Mouse (Mus musculus) right cerebral cortex, postnatal 14 days (tissue): Measurements from ENCODE around the gene Ruvbl1.

Experiments used
- DNase-seq: peaks from one replicate; pipeline ENCODE4 v3.0.0; 2022

Gene Ruvbl1

GRCm38 (mm10) chr6:88465181-88465920 is at the start of gene Ruvbl1:
Ruvbl1 (plus strand) TSS chr6:88465409.
- peak; percentile 85 for DNase-seq

DNA sequence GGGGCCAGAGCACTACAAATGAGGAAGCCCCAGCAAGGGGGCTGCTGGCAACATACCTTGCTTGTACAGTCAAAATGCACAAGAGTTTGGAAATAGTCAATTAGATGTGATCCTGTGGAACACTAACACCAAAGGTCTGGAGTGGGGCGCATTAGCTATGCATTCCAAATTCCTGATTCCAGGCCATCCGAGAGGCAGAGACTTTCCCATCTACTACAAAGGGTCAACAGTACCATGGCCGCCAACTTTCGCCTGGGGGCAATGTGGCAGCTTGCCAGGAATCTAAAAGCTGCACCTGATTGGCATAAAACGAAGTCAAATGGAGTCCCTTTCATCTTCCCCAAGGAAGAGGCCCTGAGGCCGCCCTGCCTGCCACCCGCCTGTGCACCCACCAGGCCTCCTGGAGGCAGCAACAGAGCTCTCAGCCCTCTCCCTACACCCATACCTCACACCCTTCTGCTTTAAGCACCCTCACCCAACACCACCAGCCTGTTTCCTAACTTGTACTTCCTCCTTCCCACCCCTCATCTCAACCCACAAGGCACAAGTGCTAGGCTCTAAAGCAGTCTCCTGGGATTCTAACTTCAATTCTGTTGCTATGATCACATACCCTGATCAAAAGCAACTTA is 49.0 kb upstream of the Ruvbl1 start:
- DNase-seq, result no peak

DNA sequence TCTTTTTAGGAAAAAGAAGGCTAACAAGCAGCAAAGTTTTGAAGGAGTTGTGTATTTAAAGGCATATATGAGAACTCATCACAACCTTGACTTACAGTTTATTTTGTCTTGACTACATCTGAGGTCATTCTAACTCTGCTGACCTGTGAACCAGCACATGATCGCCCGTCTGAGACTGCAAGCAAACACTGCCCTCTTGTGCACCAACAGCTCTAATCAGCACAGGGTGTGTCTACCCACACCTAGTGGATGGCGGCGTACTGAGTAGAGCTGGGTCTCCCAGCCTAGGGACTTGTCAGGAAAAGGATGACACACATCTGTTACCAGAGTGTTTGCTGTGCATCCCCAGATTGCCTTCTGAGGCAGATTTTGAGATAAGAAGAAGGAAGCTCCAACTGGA is 34.0 kb upstream of the Ruvbl1 start:
- DNase-seq, result no peak

DNA sequence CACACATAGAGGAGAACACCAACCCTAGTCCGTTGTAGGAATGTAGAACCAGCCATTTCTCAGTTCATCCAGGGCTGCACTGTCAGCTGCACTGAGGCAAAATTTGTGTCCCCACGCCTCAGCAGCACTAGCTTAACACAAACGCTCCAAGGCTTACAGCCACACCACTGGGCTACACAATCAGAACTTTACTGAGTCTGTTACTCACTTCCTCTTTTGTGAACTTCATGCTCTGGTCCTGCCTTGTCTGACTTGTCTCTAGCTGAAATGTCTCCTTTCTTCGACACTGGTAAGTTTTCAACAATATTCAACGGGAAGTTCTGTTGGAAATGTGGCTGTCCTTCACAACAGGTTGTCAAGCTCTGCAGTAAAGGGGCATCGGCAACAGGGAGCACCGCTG is 29.6 kb upstream of the Ruvbl1 start:
- DNase-seq, result no peak

DNA sequence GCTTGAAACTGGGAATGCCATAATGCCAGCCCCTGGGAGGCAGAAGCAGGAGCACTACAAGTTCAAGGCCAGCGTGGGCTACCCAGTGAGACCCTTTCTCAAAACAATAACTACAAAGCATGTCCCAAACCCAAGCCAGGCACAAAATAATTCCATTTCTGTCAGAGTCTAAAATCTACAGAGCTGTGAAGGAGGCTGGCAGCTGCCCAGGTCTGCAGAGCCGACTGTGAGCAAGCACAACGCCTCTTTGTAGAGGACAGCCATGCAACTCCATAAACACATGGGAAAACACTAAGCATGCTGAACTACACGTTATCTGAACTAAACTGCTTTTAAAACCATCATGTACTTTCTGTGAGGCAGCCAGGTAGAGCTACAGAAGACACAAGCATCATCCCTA is 26.2 kb upstream of the Ruvbl1 start:
- DNase-seq, result peak; percentile 65

- no peak for DNase-seq
Observed at GRCm38 (mm10) chr6:88442551-88442950, 22.7 kb upstream of the Ruvbl1 start.

DNA sequence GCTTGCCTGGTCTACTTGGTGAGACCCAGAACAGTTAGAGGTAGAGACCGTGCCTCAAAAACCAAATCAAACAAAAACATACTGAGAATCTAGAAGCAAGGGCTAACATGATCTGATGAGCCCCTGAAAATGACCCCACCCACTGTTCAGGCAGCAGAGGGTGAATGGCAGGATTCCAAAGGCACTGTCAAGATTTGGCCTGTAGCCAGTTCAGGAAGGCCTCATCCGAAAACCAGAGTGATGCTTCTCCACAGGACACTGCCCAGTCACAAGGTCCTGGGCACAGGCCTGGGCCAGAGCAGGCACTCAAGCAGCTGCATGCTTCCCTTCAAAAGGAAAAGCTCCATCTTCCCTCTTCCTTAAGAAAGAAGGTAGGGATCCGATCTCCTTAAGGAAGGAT is 21.8 kb upstream of the Ruvbl1 start:
- no peak for DNase-seq

GRCm38 (mm10) chr6:88444076-88444750 is 21.0 kb upstream of the Ruvbl1 start:
- DNase-seq, result no peak

DNA sequence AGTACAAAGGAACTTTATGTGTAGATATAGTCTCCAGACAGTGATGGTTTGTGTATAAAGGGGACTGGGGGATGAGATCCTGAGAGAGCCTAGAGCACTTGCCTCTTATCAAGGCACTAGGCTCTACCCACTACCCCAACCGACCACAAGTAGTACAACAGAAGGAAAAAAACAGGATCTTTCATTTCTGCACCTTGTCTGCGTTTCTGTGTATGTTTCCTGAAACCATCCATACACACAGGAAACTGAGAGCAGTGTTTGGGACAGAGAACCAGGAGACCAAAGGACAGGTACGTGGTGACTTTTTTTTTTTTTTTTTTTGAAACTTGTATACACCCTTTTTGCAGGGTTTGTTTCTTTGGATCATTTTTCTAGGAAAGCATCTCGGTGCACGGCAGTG is 19.5 kb upstream of the Ruvbl1 start:
- no peak for DNase-seq

- DNase-seq, result peak; percentile 85
Observed at GRCm38 (mm10) chr6:88446063-88447002, 18.9 kb upstream of the Ruvbl1 start, which contains the start of gene Eefsec. Eefsec (minus strand) TSS chr6:88446539.

DNA sequence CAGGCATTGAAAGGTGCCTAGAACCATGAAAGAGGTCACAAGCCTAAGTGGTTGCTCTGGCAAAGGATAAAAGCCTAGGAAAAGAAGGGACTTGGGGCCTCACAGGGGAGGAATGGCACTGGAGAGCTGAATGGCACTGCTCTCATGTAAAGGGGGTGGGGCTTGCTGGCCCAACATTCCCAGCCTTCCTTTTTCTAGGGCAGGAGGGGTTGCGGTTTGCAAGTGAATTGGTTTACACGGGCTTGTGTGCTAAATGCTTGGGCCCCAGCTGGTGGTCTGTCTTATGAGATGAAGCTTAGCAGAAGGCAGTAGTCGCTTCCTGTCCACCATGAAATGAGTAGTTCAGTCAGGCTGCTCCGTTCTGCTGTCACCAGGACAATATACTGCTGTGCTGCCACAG is 17.8 kb upstream of the Ruvbl1 start:
- DNase-seq, result no peak

DNA sequence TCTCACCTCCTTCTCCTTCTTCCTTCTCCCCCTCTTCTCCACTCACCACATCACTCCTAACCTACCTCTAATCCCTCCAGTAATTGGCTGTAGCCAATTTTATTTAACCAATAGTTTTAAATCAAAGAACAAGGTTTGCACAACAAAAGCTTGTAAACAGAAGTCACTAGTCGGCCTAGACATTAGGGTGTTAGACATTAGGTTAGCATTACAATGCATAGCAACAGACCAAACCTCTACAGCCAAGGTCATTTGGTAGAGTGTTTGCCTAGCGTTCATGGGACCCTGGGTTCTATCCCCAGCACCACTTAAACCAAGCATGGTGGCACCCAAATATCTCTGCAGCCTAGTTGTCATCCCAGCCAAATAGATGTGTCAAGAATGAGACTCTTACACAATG is 10.7 kb upstream of the Ruvbl1 start:
- DNase-seq, result no peak

GRCm38 (mm10) chr6:88469878-88470277 is 4.7 kb downstream of the Ruvbl1 start:
- DNase-seq, result no peak

- no peak for DNase-seq
Observed at GRCm38 (mm10) chr6:88480421-88480820, 15.2 kb downstream of the Ruvbl1 start.

- DNase-seq, result no peak
Observed at GRCm38 (mm10) chr6:88483111-88483510, 17.9 kb downstream of the Ruvbl1 start.

DNA sequence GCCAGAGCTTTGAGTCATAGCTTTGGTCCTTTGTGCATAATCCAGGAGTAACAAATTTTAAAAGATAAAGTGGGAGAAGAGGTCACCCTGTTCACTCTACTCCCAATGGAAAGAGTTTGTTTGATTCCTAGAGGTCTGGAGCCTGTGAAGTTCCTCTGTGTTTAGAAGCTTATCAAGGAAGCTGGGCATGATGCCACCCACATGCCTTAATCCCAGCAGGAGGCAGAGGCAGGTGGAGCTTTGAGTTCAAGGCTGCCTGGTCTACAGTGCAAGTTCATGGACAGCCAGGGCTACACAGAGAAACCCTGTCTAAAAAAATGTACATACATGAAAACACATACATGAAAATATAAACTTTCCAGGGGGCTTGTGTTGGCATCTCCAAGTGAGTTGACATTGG is 18.7 kb downstream of the Ruvbl1 start:
- DNase-seq, result no peak

- no peak for DNase-seq
Observed at GRCm38 (mm10) chr6:88485378-88485777, 20.2 kb downstream of the Ruvbl1 start.

- DNase-seq, result peak; percentile 81
Observed at GRCm38 (mm10) chr6:88486893-88487292, 21.7 kb downstream of the Ruvbl1 start.

DNA sequence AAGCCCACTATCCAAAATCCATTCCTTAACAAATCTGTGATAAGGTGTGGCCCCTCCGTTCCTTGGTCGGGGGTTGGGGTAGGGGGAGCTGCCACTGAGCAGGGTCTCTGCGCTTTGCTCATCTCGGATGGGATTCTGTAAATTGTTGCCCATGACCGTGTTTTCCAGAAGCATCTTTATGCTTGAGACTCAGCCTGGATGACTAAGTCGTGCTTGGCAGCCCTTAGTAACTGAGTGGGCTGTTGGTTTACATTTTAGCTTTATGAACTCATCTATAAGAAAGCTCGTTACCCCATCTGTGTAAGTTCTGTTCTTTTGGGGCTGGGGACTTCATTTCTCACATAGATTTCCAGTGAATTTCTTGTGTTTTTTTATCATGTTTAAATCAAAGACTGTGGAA is 23.8 kb downstream of the Ruvbl1 start:
- no peak for DNase-seq

GRCm38 (mm10) chr6:88489834-88490233 is 24.6 kb downstream of the Ruvbl1 start:
- no peak for DNase-seq

DNA sequence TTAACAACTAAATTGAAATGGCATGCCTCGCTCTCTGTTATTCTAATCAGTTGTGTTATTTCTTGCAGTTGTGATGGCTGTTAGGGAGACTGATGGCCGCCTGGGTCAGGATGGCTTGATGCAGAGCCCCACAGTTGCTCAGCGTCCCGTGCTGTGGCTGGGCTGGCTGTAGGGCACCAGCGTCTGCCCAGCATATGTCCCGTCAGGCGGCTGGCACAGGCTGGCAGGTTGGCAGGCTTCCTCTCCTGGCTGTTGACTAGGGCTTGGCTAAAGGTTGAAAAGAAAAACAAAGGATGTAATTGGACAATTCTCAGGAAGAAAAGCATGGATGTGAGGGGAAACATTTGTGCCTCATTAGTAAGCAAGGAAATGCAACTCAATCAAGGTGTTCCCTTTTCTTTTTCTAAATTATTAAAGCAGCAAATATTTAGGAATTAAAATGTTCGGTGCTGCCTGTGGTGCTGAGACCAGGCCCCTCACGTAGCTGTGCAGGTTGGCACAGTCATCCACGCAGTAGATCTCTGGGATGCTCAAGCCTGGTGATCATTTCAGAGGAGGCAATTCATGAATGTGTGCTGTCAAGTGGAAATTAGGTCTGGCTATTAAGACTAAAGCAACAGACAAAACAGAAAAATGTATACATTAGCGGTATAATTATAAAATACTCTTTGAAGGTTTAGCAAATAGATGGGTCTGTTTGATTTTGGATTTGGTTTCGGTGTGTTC is 25.6 kb downstream of the Ruvbl1 start:
- DNase-seq, result no peak

GRCm38 (mm10) chr6:88493712-88494111 is 28.5 kb downstream of the Ruvbl1 start:
- no peak for DNase-seq
